Mouse (Mus musculus): Measurements from ENCODE around the gene Mtch1.

DNA sequence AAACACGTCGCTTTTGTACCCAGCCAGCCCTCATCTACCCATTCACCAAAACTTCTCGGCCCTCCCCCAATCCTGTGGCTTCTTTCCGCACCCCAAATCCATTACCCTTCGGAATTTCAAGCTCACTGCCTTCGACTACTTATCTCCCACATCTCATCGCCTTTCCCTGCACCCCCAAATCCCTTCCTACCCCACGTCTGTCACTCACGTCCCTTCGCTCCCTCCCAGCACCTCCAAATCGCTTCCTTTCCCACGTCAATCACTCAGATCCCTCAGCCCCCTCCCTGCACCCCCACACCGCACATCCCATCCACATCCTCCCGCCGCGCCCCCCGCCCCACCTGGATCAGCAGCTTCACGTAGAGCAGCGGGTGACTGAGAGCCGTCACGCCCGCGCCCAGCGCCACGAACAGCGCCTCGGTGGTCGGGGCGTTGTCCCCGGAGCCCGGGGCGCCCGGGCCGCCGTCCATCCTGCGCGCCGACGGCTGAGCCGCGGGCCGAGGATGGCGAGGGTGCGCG lies 549 bp downstream of the Mtch1 start:
- no peak for TF ChIP-seq GATA1 (IDR thresholded peaks at IDR 0.05; ENCODE audit: borderline replicate concordance, low read length)
- TF ChIP-seq FLI1 (IDR thresholded peaks at IDR 0.05; ENCODE audit: low read length): no peak

Measured in megakaryocyte, embryonic 14.5 days (primary cell).